Mouse (Mus musculus): ENCODE measurements around the gene Kazald1. TPM values are rescaled to one million over a fixed set of nuclear protein-coding genes. Genes with fewer than 3 reads are reported as not detected.
"Not testable (repeated sequence)": the region's sequence is repeated elsewhere in the genome, so short reads cannot be mapped to it uniquely, and the experiment has no call there.

Gene Kazald1
- polyA plus RNA-seq, 1 experiment from 2014 or later = 14.1 TPM

GRCm38 (mm10) chr19:45036867-45037266, 38.2 kb upstream of the Kazald1 start:
- peaks cover 52% of the 10 kb centered on the region for H3K27me3 ChIP-seq
- H3K36me3 ChIP-seq = no peaks in the 10 kb centered on the region
- no peak overlapping the region for H3K27ac ChIP-seq
- no peak overlapping the region for H3K4me3 ChIP-seq
- H3K9me3 ChIP-seq (replicated peaks) = no peaks in the 10 kb centered on the region
- no peak for ATAC-seq (replicated peaks; ENCODE audit: insufficient number of reproducible peaks, insufficient read depth, low FRiP score, low read depth)
- H3K9ac ChIP-seq = no peak overlapping the region
- H3K4me2 ChIP-seq = no peak overlapping the region
- peaks cover 13% of the 10 kb centered on the region for H3K4me1 ChIP-seq (replicated peaks)
- WGBS = 27% methylated on average over 16 of the region's 16 CpGs

- H3K9ac ChIP-seq; ATAC-seq (replicated peaks; ENCODE audit: insufficient number of reproducible peaks, insufficient read depth, low FRiP score, low read depth); H3K9me3 ChIP-seq (replicated peaks); H3K4me3 ChIP-seq; H3K4me2 ChIP-seq; H3K27ac ChIP-seq; H3K4me1 ChIP-seq (replicated peaks); H3K36me3 ChIP-seq: not testable (repeated sequence)
- WGBS = 83% methylated on average over 7 of the region's 7 CpGs
- peaks cover 64% of the 10 kb centered on the region for H3K27me3 ChIP-seq
Observed at GRCm38 (mm10) chr19:45038198-45038597, 36.8 kb upstream of the Kazald1 start.

DNA sequence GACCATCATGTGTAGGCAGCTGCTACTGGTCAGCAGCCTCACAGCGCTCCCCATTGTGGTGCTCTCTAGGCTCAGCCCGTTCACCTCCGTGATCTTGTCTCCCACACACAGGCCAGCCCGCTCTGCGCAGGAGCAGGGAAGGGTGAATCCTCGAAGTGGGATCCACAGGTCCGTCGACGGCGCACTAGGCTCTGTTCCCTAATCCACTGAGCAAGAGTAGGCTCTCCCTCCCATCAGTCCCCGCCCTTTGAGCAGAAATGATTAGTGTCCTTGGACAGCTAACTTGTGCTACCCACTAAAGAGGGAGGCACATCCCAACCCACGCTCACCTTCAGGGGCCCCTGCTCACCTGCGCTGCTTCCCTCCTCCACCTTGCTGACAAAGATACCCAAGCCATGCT, 34.8 kb upstream of the Kazald1 start:
- no peak overlapping the region for H3K4me3 ChIP-seq
- no peak overlapping the region for H3K27ac ChIP-seq
- no peaks in the 10 kb centered on the region for H3K4me1 ChIP-seq (replicated peaks)
- H3K4me2 ChIP-seq = no peak overlapping the region
- H3K36me3 ChIP-seq = no peaks in the 10 kb centered on the region
- 51% methylated on average over 13 of the region's 13 CpGs for WGBS
- H3K9me3 ChIP-seq (replicated peaks) = no peaks in the 10 kb centered on the region
- no peak for ATAC-seq (replicated peaks; ENCODE audit: insufficient number of reproducible peaks, insufficient read depth, low FRiP score, low read depth)
- no peak overlapping the region for H3K9ac ChIP-seq
- peaks cover 84% of the 10 kb centered on the region for H3K27me3 ChIP-seq

- Histone ChIP-seq H3K4me1 (replicated peaks) (peaks cover 25% of the 10 kb centered on the region), H3K9me3 (replicated peaks) (no peaks in the 10 kb centered on the region), H3K27ac (no peak overlapping the region), H3K4me3 (no peak overlapping the region), H3K4me2 (no peak overlapping the region), H3K27me3 (peaks cover 65% of the 10 kb centered on the region), H3K9ac (no peak overlapping the region), H3K36me3 (no peaks in the 10 kb centered on the region)
- WGBS = 68% methylated on average over 11 of the region's 11 CpGs
- no peak for ATAC-seq (replicated peaks; ENCODE audit: insufficient number of reproducible peaks, insufficient read depth, low FRiP score, low read depth)
Observed at GRCm38 (mm10) chr19:45044389-45044927, 30.6 kb upstream of the Kazald1 start.

DNA sequence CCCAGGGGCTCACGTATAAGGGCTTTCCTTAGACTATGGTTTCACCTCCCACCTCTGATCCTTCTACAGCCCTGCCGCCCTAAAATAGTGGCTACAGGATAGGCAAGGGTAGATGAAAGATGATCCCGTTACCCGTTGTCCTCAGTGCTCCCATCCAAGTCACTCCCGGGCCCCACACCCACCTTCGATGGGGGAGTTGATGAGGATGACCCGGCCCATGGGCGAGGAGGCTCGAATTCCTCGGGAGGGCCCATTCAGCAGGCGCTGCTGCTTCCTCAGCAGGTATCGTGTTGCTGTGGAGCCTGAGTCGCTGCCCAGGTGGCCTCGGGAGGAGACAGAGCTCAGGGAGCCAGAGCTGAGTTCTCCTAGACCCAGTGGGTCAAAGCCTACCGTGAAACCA, 29.8 kb upstream of the Kazald1 start:
- Histone ChIP-seq H3K9ac (no peak overlapping the region), H3K36me3 (no peaks in the 10 kb centered on the region), H3K4me1 (replicated peaks) (peaks cover 26% of the 10 kb centered on the region), H3K27me3 (peaks cover 57% of the 10 kb centered on the region), H3K9me3 (replicated peaks) (no peaks in the 10 kb centered on the region), H3K27ac (no peak overlapping the region), H3K4me3 (no peak overlapping the region), H3K4me2 (no peak overlapping the region)
- WGBS = 35% methylated on average over 15 of the region's 15 CpGs
- ATAC-seq (replicated peaks; ENCODE audit: insufficient number of reproducible peaks, insufficient read depth, low FRiP score, low read depth) = no peak

DNA sequence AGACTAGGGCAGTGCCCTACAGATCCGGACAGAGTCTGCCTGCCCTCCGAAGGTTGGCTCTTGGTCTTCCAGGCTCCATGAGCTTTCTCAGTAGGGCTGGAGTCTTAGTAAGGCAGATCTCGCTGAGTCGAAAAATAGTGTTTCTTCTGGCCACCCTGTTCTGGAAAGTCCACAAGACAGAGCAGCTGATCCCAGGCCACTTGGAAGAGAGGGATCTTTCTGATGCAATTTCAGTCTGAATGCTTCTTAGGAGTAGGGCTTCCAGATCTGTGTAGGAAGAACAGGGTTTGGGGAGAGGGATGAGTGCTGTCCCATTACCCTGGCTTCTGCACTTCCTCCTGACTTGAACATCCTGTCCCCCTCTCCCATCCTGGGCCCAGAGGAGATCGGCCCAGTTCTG, 29.4 kb upstream of the Kazald1 start, which contains the start of gene Pdzd7:
TSS of gene Pdzd7 (minus strand) at position 67 of the 400 bp plus-strand sequence.
- Histone ChIP-seq H3K9me3 (replicated peaks) (no peaks in the 10 kb centered on the region), H3K4me1 (replicated peaks) (peaks cover 26% of the 10 kb centered on the region), H3K9ac (peak within 1 kb of the TSS; percentile 69), H3K27me3 (peaks cover 53% of the 10 kb centered on the region), H3K4me3 (peak within 1 kb of the TSS; percentile 63), H3K36me3 (no peaks in the 10 kb centered on the region), H3K4me2 (peak within 1 kb of the TSS; percentile 90), H3K27ac (no peak within 1 kb of the TSS)
- ATAC-seq (replicated peaks; ENCODE audit: insufficient number of reproducible peaks, insufficient read depth, low FRiP score, low read depth) = no peak
- WGBS = 78% methylated on average over 5 of the region's 5 CpGs

DNA sequence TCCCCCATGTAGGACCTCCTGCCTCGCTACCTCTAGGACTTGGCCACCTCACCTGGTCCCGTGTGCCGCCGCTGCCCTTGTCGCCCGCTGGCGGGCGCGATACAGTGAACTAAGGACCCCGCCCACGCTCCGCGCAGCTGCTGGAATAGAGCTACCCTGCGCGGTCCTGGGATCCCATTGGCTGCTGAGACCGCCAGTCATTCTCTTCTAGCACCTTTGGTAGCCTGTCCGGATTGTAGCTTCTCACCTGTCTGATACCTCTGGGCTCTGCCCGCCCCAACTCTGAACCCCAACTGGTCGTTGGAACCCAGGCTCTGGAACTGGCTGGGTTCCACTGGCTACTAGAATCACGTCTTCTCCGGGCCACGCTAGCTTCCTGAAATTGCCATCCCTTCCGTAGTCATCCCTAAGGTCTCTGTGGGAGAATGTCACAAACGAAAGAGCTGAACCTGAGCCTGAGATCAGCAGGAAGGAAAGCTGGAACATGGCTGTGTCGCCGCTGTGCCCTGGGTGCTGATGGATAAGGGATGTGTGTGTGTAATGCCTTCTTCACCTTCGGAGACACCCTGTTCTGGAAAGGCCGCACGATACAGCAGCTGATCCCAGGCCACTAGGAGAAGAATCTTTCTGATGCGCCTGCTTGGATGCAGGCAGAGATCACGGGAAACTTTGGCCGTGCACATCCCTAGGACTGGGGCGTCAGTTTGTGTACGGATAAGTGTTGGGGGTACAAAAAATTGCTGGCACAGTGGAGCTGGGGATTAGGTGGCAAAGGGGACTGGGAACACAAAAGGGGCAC, 28.3 kb upstream of the Kazald1 start:
- no peaks in the 10 kb centered on the region for H3K36me3 ChIP-seq
- H3K9ac ChIP-seq = peak overlapping the region; percentile 69
- WGBS = 2% methylated on average over 34 of the region's 34 CpGs

GRCm38 (mm10) chr19:45047417-45047934, 27.6 kb upstream of the Kazald1 start, which contains the start of gene Sfxn3:
TSS of gene Sfxn3 (plus strand) at chr19:45047503.
- Histone ChIP-seq H3K9ac (peak within 1 kb of the TSS; percentile 69), H3K4me2 (peak within 1 kb of the TSS; percentile 90), H3K27me3 (peaks cover 36% of the 10 kb centered on the region), H3K36me3 (peaks cover 1% of the 10 kb centered on the region; the same call in 1 of the 2 replicates), H3K4me3 (peak within 1 kb of the TSS; percentile 63), H3K27ac (peak within 1 kb of the TSS; percentile 93), H3K4me1 (replicated peaks) (peaks cover 26% of the 10 kb centered on the region), H3K9me3 (replicated peaks) (no peaks in the 10 kb centered on the region)
- WGBS = under 1% methylated on average over 26 of the region's 26 CpGs
- ATAC-seq (replicated peaks; ENCODE audit: insufficient number of reproducible peaks, insufficient read depth, low FRiP score, low read depth) = peak; percentile 75

More for the DNA sequence above, 28.3 kb upstream of the Kazald1 start:
- Histone ChIP-seq H3K27ac (peak overlapping the region; percentile 93), H3K4me3 (peak overlapping the region; percentile 63), H3K4me2 (peak overlapping the region; percentile 90), H3K9me3 (replicated peaks) (no peaks in the 10 kb centered on the region), H3K4me1 (replicated peaks) (peaks cover 26% of the 10 kb centered on the region), H3K27me3 (peaks cover 44% of the 10 kb centered on the region)
- peak; percentile 33; the same call in 1 of the 2 replicates for ATAC-seq (replicated peaks; ENCODE audit: insufficient number of reproducible peaks, insufficient read depth, low FRiP score, low read depth)

GRCm38 (mm10) chr19:45047935-45048643, 27.0 kb upstream of the Kazald1 start:
- Histone ChIP-seq H3K4me1 (replicated peaks) (peaks cover 26% of the 10 kb centered on the region), H3K27me3 (peaks cover 32% of the 10 kb centered on the region), H3K4me2 (peak overlapping the region; percentile 90), H3K27ac (peak overlapping the region; percentile 93), H3K9me3 (replicated peaks) (no peaks in the 10 kb centered on the region), H3K36me3 (peaks cover 4% of the 10 kb centered on the region; the same call in 1 of the 2 replicates), H3K9ac (peak overlapping the region; percentile 69), H3K4me3 (peak overlapping the region; percentile 63)
- peak; percentile 58 for ATAC-seq (replicated peaks; ENCODE audit: insufficient number of reproducible peaks, insufficient read depth, low FRiP score, low read depth)
- WGBS = 26% methylated on average over 11 of the region's 11 CpGs

DNA sequence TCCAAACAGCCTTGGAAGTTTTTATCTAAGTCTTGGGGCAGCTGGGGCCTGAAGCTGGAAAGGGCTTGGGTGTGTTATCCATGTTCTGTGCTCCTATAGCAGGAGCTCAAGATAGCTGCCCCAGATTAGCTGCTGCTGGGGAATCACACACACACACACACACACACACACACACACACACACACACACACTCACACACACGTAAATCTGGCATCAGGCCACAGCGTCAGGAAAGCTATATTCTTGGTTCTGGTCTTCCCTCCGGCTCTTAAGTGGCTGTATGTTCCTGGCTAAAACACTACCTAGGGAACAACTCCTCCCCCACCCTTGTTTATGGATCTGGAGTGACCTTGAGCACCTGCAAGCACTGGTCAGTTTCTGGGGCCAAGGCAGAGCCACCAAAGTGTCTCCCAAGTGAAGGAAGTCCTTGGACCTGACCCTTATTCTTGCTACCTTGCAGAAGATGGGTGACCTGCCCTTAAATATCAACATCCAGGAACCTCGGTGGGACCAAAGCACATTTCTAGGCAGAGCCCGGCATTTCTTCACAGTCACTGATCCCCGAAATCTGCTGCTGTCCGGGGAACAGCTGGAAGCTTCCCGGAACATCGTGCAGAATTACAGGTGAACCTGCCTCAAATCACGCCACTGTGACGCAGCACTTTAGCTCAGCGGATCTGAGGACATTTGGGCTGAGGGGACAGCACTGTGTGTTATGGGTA, 26.2 kb upstream of the Kazald1 start:
- Histone ChIP-seq H3K27me3 (peaks cover 24% of the 10 kb centered on the region), H3K4me2 (peak overlapping the region; percentile 90), H3K36me3 (peaks cover 8% of the 10 kb centered on the region; the same call in 1 of the 2 replicates), H3K9me3 (replicated peaks) (no peaks in the 10 kb centered on the region), H3K9ac (peak overlapping the region; percentile 69), H3K4me1 (replicated peaks) (peaks cover 26% of the 10 kb centered on the region), H3K27ac (peak overlapping the region; percentile 93), H3K4me3 (peak overlapping the region; percentile 63)
- WGBS = 78% methylated on average over 12 of the region's 12 CpGs
- ATAC-seq (replicated peaks; ENCODE audit: insufficient number of reproducible peaks, insufficient read depth, low FRiP score, low read depth) = no peak
